Mouse (Mus musculus) ES-Bruce4 (cell line): ENCODE results near the gene Syt16.

ENCODE experiments used
- CTCF ChIP-seq: IDR thresholded peaks from one replicate; pipeline ENCODE4 v1.8.1; 2011; ENCODE audit warnings: low read depth, low read length
- EP300 ChIP-seq: IDR thresholded peaks from 2 replicates; pipeline ENCODE4 v1.6.1; 2011; ENCODE audit warnings: low read depth, low read length; ENCODE audit not compliant: insufficient read depth

DNA sequence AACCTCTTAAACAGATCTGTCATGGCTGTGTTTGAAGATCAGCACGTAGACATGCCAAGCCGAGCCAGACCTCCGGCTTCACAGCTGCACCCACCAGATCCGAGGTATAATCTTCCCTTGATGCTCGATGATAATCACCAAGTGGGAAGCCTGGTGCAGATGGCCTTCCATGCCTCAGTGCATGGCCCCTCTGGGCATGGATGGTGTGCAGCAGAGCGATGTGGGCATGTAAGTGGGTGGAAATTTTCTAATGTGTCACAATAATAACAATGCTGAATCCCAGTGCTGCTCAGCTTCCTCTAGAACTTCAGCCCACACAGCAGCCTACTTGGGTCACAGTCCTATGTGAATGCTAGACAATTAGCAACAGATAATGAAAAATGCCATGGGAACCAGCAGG is 119.4 kb downstream of the Syt16 start:
- TF ChIP-seq EP300 (no peak), CTCF (no peak)
